Mouse (Mus musculus) neural tube, embryonic 13.5 days (tissue): Measurements from ENCODE around the gene Itpr1. TPM values are rescaled to one million over a fixed set of nuclear protein-coding genes. Genes with fewer than 3 reads are reported as not detected.

Experiments used
- ATAC-seq: fragments of 200-750 bp; cut with Nextera tagmentation; 2 replicates; pipeline ENCODE4 v1.8.0; 2017; ENCODE audit warnings: low read depth, mild to moderate bottlenecking, moderate TSS enrichment, moderate library complexity
- H3K27ac ChIP-seq: fragments of 300-500 bp; sonication (generic); replicated peaks from 2 replicates; pipeline ENCODE4 v1.5.1; 2015; ENCODE audit warnings: moderate library complexity, mild to moderate bottlenecking, inconsistent platforms
- H3K27me3 ChIP-seq: fragments of 300-500 bp; sonication (generic); 2 replicates; pipeline ENCODE4 v1.6.1; 2015; ENCODE audit warnings: mild to moderate bottlenecking, inconsistent platforms
- H3K36me3 ChIP-seq: fragments of 300-500 bp; sonication (generic); 2 replicates; pipeline ENCODE4 v1.6.1; 2015; ENCODE audit warnings: mild to moderate bottlenecking, inconsistent platforms
- H3K4me1 ChIP-seq: fragments of 300-500 bp; sonication (generic); replicated peaks from 2 replicates; pipeline ENCODE4 v1.6.1; 2015; ENCODE audit warnings: inconsistent platforms
- H3K4me2 ChIP-seq: fragments of 300-500 bp; sonication (generic); 2 replicates; pipeline ENCODE4 v1.6.1; 2015; ENCODE audit warnings: inconsistent platforms, mild to moderate bottlenecking, moderate library complexity
- H3K4me3 ChIP-seq: fragments of 300-500 bp; sonication (generic); 2 replicates; pipeline ENCODE4 v1.5.1; 2015; ENCODE audit warnings: mild to moderate bottlenecking, inconsistent platforms
- H3K9ac ChIP-seq: fragments of 300-500 bp; sonication (generic); 2 replicates; pipeline ENCODE4 v1.6.1; 2015; ENCODE audit warnings: moderate library complexity, mild to moderate bottlenecking, inconsistent platforms
- H3K9me3 ChIP-seq: fragments of 300-500 bp; sonication (generic); 2 replicates; pipeline ENCODE4 v1.6.1; 2016; ENCODE audit warnings: inconsistent platforms
- WGBS: fragments of 180-500 bp; shearing (Covaris S2); methylation state at CpG from one replicate; pipeline ENCODE4 v1.1.7; 2015; 5-methylcytosine and 5-hydroxymethylcytosine counted together
- polyA plus RNA-seq: library from polyadenylated mRNA; unstranded; fragments of >200 nt; fragmentation: Nextera tagmentation; extraction: Ambion mirVana; gene quantifications from 2 replicates; pipeline ENCODE4 v1.2.1, GENCODE M21; 2015

Gene Itpr1
- polyA plus RNA-seq, 1 experiment from 2014 or later = 4.2 TPM

DNA sequence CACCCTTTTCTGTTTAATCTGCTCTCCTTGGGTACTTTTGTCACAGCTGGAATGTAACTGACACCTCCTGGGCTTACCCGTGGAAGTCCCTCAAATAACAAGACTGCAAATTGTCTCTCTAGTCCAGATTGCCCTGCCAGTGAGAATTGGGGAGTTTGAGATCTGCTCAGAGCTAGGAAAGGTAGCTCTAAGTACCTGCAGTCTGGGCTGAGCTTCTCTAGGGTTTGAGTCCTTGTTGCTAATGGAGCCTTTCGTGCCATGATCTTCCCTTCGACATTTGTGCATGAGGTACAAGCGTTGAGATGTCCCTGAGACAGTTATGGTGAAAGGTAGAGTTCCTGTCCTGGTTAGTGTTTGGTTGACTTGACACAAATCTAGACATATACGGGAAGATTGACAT, 89.0 kb downstream of the Itpr1 start:
- no peak overlapping the region for H3K4me2 ChIP-seq
- H3K36me3 ChIP-seq = no peaks in the 10 kb centered on the region
- no peaks in the 10 kb centered on the region for H3K9me3 ChIP-seq
- H3K4me3 ChIP-seq = no peak overlapping the region
- no peak for ATAC-seq
- 88% methylated on average over 5 of the region's 5 CpGs for WGBS
- H3K4me1 ChIP-seq = peaks cover 6% of the 10 kb centered on the region; the same call in 1 of the 2 replicates
- no peak overlapping the region for H3K27ac ChIP-seq
- H3K9ac ChIP-seq = no peak overlapping the region
- no peaks in the 10 kb centered on the region for H3K27me3 ChIP-seq

DNA sequence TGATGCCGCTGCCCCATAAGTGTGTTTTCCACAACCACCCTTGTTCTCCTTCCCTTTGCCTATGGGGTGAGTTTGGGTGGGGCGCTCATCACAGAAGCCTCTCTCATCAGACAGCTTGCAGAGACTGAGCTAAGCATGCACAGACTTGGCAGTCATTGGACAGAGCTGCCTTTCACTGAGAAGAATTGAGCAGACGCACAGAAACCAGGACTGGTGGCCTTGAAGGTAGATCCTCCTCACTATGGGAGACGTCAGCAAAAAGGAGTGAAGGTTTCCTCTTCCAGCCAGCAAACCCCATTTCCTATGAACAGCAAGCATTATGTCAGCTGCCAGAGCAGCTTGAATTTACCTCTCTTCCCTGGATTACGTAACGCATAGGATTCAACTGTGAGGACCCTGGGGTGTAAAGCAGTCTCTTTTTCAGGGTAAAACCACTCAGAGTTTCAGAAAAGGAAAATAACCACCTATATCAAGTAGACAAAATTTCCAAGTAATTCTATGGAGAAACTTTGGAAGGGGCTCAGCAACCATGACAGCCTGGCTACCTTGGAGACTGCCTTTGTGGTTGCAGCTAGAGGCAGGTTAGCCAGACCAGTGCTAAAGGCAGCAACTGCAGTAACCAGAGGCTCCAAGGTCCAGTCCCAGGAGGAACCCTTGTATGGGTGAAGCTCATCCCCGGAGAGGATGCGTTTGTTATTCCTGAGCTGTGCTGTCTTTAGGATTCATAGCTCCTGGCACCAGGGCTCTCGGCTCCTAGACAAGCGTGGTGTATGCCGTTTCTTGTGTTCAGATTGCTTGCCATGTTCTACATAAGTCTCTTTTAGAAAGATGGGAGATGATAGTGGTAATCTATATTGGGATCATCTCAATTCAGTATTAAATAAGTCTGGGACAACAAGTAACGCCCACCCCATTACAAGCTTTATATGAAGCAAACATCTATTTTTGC, 91.0 kb downstream of the Itpr1 start:
- Histone ChIP-seq H3K27me3 (no peaks in the 10 kb centered on the region), H3K4me1 (peaks cover 13% of the 10 kb centered on the region), H3K4me2 (no peak overlapping the region), H3K9ac (no peak overlapping the region), H3K27ac (no peak overlapping the region), H3K36me3 (no peaks in the 10 kb centered on the region), H3K9me3 (no peaks in the 10 kb centered on the region), H3K4me3 (no peak overlapping the region)
- WGBS = 88% methylated on average over 12 of the region's 12 CpGs
- ATAC-seq = no peak

DNA sequence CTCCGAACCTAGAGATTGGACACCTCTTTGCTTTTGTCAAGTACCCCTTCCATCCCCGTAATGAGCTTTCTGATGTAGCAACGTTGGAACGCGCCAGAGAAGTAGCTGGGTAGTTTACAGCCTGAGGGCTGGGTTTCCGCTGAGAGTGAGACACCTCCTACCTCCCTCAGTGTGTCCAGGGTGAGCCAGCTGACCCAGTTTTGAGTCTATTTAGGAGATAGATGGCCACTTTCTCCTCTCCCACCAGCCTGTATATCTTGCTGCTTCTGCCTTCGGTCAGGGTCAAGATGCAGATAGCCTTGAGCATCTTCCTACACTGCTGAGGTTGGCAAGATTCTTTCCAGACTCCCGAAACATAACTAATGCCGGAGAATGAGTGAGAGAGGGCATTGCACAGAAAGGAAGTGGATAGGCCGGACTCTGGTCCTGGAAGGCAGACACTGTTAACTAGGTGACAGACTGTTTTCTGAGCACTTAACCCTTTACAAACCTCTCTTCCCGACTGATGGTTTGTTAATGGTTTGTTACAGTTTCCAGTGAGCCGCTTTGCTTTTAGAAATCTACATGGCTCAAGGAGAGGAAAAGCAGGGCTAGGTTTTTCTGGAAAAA, 92.4 kb downstream of the Itpr1 start:
- Histone ChIP-seq H3K4me2 (no peak overlapping the region), H3K36me3 (no peaks in the 10 kb centered on the region), H3K9me3 (no peaks in the 10 kb centered on the region), H3K9ac (no peak overlapping the region), H3K4me1 (peaks cover 24% of the 10 kb centered on the region), H3K27me3 (no peaks in the 10 kb centered on the region), H3K27ac (no peak overlapping the region), H3K4me3 (no peak overlapping the region)
- no peak; the same call in 1 of the 2 replicates for ATAC-seq
- WGBS = 62% methylated on average over 12 of the region's 12 CpGs

DNA sequence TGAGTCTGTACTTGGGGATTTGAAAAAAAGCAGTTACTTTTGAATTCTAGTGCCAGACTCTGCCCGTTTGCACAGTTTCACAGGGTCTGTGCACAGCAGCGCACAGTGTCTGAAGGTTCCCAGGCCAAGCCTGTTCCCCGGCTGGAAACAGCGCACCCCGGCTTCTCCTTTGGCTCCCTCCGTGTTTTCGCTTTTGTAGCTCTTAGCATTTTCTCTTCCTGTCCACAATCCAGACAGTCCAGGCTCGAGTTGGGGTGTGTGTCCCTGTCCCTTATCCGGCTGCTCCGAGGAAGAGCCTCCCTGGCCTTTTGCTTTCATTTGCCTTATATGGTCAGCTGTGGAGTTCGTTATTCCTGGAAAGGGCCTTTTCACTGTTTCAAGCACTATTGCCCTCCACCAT, 93.3 kb downstream of the Itpr1 start:
- Histone ChIP-seq H3K9me3 (no peaks in the 10 kb centered on the region), H3K9ac (no peak overlapping the region), H3K36me3 (no peaks in the 10 kb centered on the region), H3K27ac (0 out of 2 replicates have a peak overlapping the region, but pooled peaks have one; percentile 5), H3K4me1 (peaks cover 24% of the 10 kb centered on the region), H3K4me2 (0 out of 2 replicates have a peak overlapping the region, but pooled peaks have one; percentile 14), H3K27me3 (no peaks in the 10 kb centered on the region), H3K4me3 (no peak overlapping the region)
- no peak for ATAC-seq
- 75% methylated on average over 11 of the region's 11 CpGs for WGBS

DNA sequence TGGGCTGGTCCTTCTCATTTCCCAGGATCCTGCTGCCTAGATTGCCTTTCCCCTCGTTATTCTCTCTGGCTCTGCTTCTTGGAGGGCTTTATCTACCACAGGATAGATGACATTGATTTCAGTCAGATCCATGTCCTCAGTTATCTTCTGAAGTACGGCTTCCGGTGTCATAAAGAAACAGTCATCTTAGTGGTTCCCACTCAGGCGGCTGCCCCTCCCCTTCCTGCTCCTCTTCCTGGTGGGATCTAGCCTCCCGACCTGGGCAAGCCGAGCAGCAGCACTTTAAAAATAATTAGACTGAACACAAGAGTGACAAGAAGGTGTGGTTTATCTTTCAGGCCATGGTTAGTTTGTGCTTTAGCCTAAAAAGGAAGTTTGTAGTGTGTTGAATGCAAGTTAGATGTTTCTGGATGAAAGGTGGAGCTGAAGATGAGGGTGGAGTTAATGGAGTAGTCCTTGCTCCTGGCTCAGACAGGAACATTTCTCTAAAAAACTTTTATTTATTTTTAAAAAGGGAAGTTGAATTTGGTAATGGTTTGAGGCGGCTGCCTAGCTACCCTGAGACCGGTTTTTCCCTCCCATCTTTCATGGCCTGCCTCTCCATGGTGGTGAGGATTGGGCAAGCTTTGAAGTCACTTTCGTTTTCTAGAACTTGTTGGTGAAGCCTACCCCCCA, 94.2 kb downstream of the Itpr1 start:
- Histone ChIP-seq H3K4me1 (peaks cover 24% of the 10 kb centered on the region), H3K27me3 (no peaks in the 10 kb centered on the region), H3K27ac (0 out of 2 replicates have a peak overlapping the region, but pooled peaks have one; percentile 5), H3K4me3 (no peak overlapping the region), H3K9me3 (no peaks in the 10 kb centered on the region), H3K9ac (no peak overlapping the region), H3K36me3 (no peaks in the 10 kb centered on the region), H3K4me2 (no peak overlapping the region)
- no peak for ATAC-seq
- WGBS = 66% methylated on average over 9 of the region's 9 CpGs

DNA sequence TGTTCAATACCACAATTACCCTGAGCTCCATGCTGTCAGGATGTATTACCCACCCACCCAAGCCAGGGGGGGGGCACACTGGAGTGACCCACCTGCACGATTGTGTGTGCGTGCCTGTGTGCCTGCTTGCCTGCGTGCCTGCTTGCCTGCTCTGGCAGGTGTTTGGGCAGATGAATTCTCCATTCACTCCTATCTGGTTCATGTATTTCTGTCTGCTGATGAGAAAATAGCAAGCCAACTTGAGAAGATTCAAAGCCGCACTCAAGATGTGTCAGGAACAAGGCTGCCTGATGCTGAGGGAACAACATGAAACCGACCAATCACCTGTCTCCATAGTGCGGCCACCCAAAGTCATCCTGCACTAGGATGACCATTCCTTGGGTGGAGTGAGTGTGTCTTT, 94.9 kb downstream of the Itpr1 start:
- Histone ChIP-seq H3K27ac (no peak overlapping the region), H3K27me3 (no peaks in the 10 kb centered on the region), H3K4me2 (no peak overlapping the region), H3K9ac (no peak overlapping the region), H3K4me3 (no peak overlapping the region), H3K36me3 (no peaks in the 10 kb centered on the region), H3K4me1 (peaks cover 24% of the 10 kb centered on the region), H3K9me3 (no peaks in the 10 kb centered on the region)
- ATAC-seq = no peak
- whole genome bisulfite sequencing = 92% methylated on average over 6 of the region's 6 CpGs

DNA sequence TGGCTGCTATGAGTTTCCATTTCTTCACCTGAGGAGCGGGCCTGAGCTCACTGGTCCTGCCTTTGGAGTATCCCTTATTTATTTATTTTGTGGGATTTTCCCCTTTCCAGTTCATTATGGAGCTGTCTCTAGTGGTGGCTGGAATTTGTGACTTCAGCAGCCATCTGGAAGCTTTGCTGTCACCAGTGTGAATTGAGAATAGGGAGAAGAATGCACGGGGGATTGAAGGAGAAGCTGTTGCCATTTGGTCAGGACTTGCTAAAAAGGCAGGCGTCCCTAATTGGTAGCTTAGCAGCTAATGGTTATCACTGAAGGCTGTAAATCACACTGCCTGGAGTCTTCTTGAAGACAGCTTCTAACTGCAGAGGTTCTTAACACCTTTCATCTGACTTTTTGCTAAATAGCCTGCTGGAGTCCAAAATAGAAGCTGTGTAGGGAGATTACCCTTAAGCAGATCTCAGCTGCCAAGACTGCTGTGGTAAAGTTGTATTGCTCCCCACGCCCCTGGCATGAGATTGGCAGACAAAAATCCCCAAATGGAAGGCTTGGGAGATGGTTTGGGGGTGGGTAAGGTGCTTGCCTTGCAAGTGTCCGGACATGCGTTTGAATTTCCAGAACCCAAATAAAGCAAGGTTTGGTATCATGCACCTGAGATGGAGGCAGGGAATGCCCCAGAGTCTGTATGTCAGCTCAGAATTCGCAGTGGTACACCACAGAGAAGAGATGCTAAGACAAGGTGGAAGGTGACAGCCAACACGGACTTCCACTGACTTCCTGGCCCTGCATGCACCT, 96.7 kb downstream of the Itpr1 start:
- WGBS = 49% methylated on average over 8 of the region's 8 CpGs
- H3K4me3 ChIP-seq = no peak overlapping the region
- no peaks in the 10 kb centered on the region for H3K36me3 ChIP-seq
- ATAC-seq = no peak
- H3K27ac ChIP-seq = no peak overlapping the region
- H3K4me1 ChIP-seq = peaks cover 24% of the 10 kb centered on the region
- no peak overlapping the region for H3K9ac ChIP-seq
- no peaks in the 10 kb centered on the region for H3K27me3 ChIP-seq
- no peak overlapping the region for H3K4me2 ChIP-seq
- H3K9me3 ChIP-seq = no peaks in the 10 kb centered on the region

DNA sequence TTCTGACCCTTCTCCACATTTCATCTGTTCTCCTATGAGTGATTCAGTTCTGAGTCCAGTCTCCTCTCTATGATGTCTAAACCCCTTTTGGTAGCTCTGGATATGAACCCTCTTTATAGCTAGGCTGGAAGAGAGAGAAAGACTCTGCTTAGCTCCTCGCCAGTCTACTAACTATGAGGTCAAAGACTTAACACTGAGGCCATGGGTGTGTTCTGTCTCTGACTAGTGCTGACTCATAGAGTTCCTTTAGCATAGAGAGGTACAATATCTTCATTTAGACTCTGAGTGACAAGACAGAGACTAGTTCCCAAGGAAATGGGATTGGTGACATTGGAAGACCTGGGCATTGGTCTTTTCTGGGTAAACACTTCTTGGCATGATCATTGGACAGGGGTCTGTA, 100.2 kb downstream of the Itpr1 start:
- H3K4me1 ChIP-seq = peaks cover 28% of the 10 kb centered on the region
- no peaks in the 10 kb centered on the region for H3K9me3 ChIP-seq
- H3K9ac ChIP-seq = no peak overlapping the region
- no peak overlapping the region for H3K4me2 ChIP-seq
- no peak for ATAC-seq
- no peak overlapping the region for H3K27ac ChIP-seq
- 84% methylated on average over 1 of the region's 1 CpGs for WGBS
- H3K27me3 ChIP-seq = no peaks in the 10 kb centered on the region
- no peak overlapping the region for H3K4me3 ChIP-seq
- no peaks in the 10 kb centered on the region for H3K36me3 ChIP-seq

DNA sequence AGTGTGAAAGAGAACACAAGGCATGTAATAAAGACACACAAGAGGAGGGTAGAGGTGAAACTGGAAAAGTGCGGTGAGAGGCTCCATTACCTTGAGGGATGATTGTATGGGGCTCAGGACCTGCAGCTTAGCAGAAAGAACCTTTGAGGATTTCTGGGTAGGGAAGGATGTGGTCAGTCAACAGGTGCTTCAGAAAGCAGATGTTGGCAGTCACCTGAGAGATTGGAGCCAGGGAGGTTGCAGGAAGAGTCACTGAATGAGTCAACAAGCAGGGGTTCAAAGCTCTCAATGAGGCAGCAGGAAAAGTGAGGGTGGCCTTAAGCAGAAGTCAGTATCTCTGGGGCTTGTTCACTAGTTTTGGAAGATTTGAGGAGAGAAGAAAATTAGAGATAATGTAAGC, 101.1 kb downstream of the Itpr1 start:
- peaks cover 19% of the 10 kb centered on the region for H3K4me1 ChIP-seq
- no peak overlapping the region for H3K4me2 ChIP-seq
- H3K36me3 ChIP-seq = no peaks in the 10 kb centered on the region
- ATAC-seq = no peak
- 94% methylated on average over 1 of the region's 1 CpGs for WGBS
- no peak overlapping the region for H3K4me3 ChIP-seq
- H3K9ac ChIP-seq = no peak overlapping the region
- no peaks in the 10 kb centered on the region for H3K9me3 ChIP-seq
- H3K27me3 ChIP-seq = no peaks in the 10 kb centered on the region
- no peak overlapping the region for H3K27ac ChIP-seq

DNA sequence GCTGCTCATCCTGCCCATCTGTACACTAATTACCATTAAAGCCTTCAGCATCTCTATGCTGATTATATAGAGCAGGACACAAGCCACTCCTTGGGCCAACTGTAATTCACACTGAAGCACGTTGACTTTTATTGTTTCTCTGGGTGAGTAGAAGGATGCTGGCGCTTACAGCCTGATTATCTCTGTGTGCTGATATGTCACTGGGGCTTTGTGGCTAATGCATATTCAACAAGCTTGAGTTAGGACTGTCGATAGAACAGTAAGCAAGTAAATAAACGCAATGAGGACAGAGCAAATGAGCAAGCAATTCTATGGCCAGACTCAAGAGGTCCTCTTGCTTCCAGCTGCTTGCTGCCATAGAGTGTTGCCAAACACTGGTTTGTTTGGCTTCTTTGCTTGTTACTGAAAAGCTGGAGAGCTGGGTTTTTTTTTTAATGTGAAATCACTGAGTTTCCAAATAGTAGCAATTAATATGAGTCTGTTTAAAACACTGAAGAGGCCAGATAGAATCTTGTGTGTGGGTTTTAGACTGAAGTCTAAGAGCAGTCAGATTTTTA, 103.5 kb downstream of the Itpr1 start:
- ATAC-seq = no peak
- WGBS = 38% methylated on average over 4 of the region's 4 CpGs

DNA sequence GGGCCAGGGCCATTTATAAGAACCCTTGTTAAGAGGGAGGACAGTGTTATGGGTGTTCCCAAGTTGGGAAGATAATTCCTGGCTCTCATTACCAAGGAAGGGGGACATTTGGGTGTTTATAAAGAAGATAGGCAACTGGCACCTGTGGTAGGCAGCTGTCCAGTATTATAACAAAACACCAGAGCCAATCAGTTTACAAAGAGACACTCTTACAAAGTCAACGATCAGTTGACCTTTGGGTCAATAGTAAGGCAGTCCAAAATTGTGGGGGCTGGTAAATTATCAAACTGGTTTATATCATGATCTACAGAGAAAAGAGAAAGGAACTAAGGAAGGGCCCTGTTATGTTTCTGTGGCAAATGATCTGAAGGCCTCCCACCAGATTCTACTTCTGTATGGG, 104.1 kb downstream of the Itpr1 start:
- ATAC-seq = no peak
- no peaks in the 10 kb centered on the region for H3K9me3 ChIP-seq
- no peak overlapping the region for H3K4me2 ChIP-seq
- no peak overlapping the region for H3K4me3 ChIP-seq
- H3K27ac ChIP-seq = no peak overlapping the region
- peaks cover 13% of the 10 kb centered on the region; the same call in 1 of the 2 replicates for H3K4me1 ChIP-seq
- no peaks in the 10 kb centered on the region for H3K36me3 ChIP-seq
- 87% methylated on average over 1 of the region's 1 CpGs for WGBS
- H3K9ac ChIP-seq = no peak overlapping the region
- H3K27me3 ChIP-seq = no peaks in the 10 kb centered on the region

More for the DNA sequence above, 103.5 kb downstream of the Itpr1 start:
- no peaks in the 10 kb centered on the region for H3K36me3 ChIP-seq
- H3K27ac ChIP-seq = no peak overlapping the region
- H3K27me3 ChIP-seq = no peaks in the 10 kb centered on the region
- peaks cover 11% of the 10 kb centered on the region; the same call in 1 of the 2 replicates for H3K4me1 ChIP-seq
- H3K4me3 ChIP-seq = no peak overlapping the region
- H3K4me2 ChIP-seq = no peak overlapping the region
- H3K9ac ChIP-seq = no peak overlapping the region
- H3K9me3 ChIP-seq = no peaks in the 10 kb centered on the region
